Mouse (Mus musculus): ENCODE measurements at regions not wholly inside any gene's neighbourhood (a gene's known extent, or its start where the extent isn't known, plus 50 kb on each side); places are given as distances from the start of the nearest gene placed in this dataset.

DNA sequence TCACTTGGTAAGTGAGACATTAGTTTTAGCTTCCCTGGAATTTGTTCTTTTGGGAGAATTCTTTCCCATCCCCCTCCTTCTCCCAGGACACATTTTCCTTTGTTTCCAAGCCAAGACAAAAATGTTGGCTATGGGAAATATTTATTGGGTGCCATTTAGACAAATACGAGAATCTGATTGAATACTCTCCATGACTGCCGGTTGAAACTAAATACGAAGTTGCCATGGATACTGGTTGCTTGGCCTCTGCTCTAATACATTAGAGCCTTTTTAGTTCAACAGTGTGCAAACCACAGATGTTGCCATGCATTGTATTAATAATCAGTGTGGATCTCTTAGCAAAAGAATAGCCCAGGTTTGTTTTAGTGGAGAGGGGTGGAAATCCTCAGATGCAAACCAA lies 280.3 kb upstream of the Lcorl start:
- no peak for TF ChIP-seq CTCF (IDR thresholded peaks at IDR 0.05; ENCODE audit: low read depth, low read length)
- TF ChIP-seq POLR2A (IDR thresholded peaks at IDR 0.05; ENCODE audit: borderline replicate concordance, low read depth, low read length), result no peak

Measured in bone marrow macrophage, adult 2 months (primary cell).